Mouse (Mus musculus): ENCODE measurements at regions not wholly inside any gene's neighbourhood (a gene's known extent, or its start where the extent isn't known, plus 50 kb on each side); places are given as distances from the start of the nearest gene placed in this dataset.

- TF ChIP-seq CTCF (IDR thresholded peaks at IDR 0.05) (no peak), EP300 (IDR thresholded peaks at IDR 0.05) (no peak)
Observed at GRCm38 (mm10) chr13:30471300-30471699, 73.9 kb downstream of the Uqcrfs1 start.
